Mouse (Mus musculus): ENCODE results near the gene Hk3. TPM values are rescaled to one million over a fixed set of nuclear protein-coding genes. Genes with fewer than 3 reads are reported as not detected.
A peak's percentile ranks its signal among the peaks of the same experiment; 100 is the strongest.

Gene Hk3
- total RNA-seq, 2 experiments from 2014 or later, result 0.61 to 0.74 TPM

- intact Hi-C loops (cut with DNase I), result no loop called here
- no peak for DNase-seq
Measured at GRCm38 (mm10) chr13:55005691-55006414, 15.3 kb downstream of the Hk3 start.

GRCm38 (mm10) chr13:55004646-55005045 is 16.5 kb downstream of the Hk3 start:
- intact Hi-C loops (cut with DNase I), result no loop called here

GRCm38 (mm10) chr13:55002090-55002489 is 19.1 kb downstream of the Hk3 start:
- DNase-seq, result no peak
- intact Hi-C loops (cut with DNase I), result no loop called here

More at GRCm38 (mm10) chr13:55004646-55005045, 16.5 kb downstream of the Hk3 start:
- peak in 1 of 2 experiments; percentile 44 for DNase-seq

- no peak for DNase-seq
- intact Hi-C loops (cut with DNase I), result no loop called here
Measured at GRCm38 (mm10) chr13:55000433-55000832, 20.8 kb downstream of the Hk3 start.

GRCm38 (mm10) chr13:54997568-54997967 is 23.6 kb downstream of the Hk3 start:
- intact Hi-C loops (cut with DNase I), result no loop called here
- no peak for DNase-seq

- intact Hi-C loops (cut with DNase I), result no loop called here
- DNase-seq, result no peak
Measured at GRCm38 (mm10) chr13:54995161-54995560, 26.0 kb downstream of the Hk3 start.

- intact Hi-C loops (cut with DNase I), result no loop called here
- no peak for DNase-seq
Measured at GRCm38 (mm10) chr13:54994576-54994975, 26.6 kb downstream of the Hk3 start.

- no peak for DNase-seq
- intact Hi-C loops (cut with DNase I), result no loop called here
Measured at GRCm38 (mm10) chr13:54992215-54992614, 29.0 kb downstream of the Hk3 start.

- no peak for DNase-seq
- intact Hi-C loops (cut with DNase I), result no loop called here
Measured at GRCm38 (mm10) chr13:54988181-54988760, 32.9 kb downstream of the Hk3 start.

GRCm38 (mm10) chr13:54987405-54987804 is 33.8 kb downstream of the Hk3 start:
- intact Hi-C loops (cut with DNase I), result no loop called here

GRCm38 (mm10) chr13:54983614-54984013 is 37.6 kb downstream of the Hk3 start:
- intact Hi-C loops (cut with DNase I), result no loop called here
- DNase-seq, result no peak

More at GRCm38 (mm10) chr13:54987405-54987804, 33.8 kb downstream of the Hk3 start:
- DNase-seq, result no peak

- no peak for DNase-seq
- intact Hi-C loops (cut with DNase I), result no loop called here
Measured at GRCm38 (mm10) chr13:54983001-54983400, 38.2 kb downstream of the Hk3 start.

- intact Hi-C loops (cut with DNase I), result no loop called here
- DNase-seq, result no peak
Measured at GRCm38 (mm10) chr13:54980957-54981356, 40.2 kb downstream of the Hk3 start.

- intact Hi-C loops (cut with DNase I), result no loop called here
Measured at GRCm38 (mm10) chr13:54978804-54979203, 42.4 kb downstream of the Hk3 start.

GRCm38 (mm10) chr13:54975546-54975945 is 45.6 kb downstream of the Hk3 start:
- intact Hi-C loops (cut with DNase I), result no loop called here

More at GRCm38 (mm10) chr13:54978804-54979203, 42.4 kb downstream of the Hk3 start:
- DNase-seq, result no peak

GRCm38 (mm10) chr13:54970521-54971247 is 50.5 kb downstream of the Hk3 start:
- DNase-seq, result peak; percentile 51 to 67
- intact Hi-C loops (cut with DNase I), result no loop called here

More at GRCm38 (mm10) chr13:54975546-54975945, 45.6 kb downstream of the Hk3 start:
- DNase-seq, result no peak

- intact Hi-C loops (cut with DNase I), result no loop called here
- DNase-seq, result no peak
Measured at GRCm38 (mm10) chr13:54969513-54969912, 51.7 kb downstream of the Hk3 start.

- intact Hi-C loops (cut with DNase I), result no loop called here
- no peak for DNase-seq
Measured at GRCm38 (mm10) chr13:54968636-54969035, 52.5 kb downstream of the Hk3 start.

- DNase-seq, result no peak
- intact Hi-C loops (cut with DNase I), result no loop called here
Measured at GRCm38 (mm10) chr13:54967501-54967900, 53.7 kb downstream of the Hk3 start.

- no peak for DNase-seq
- intact Hi-C loops (cut with DNase I), result no loop called here
Measured at GRCm38 (mm10) chr13:54965256-54965655, 55.9 kb downstream of the Hk3 start.

GRCm38 (mm10) chr13:54960491-54960890 is 60.7 kb downstream of the Hk3 start:
- DNase-seq, result no peak
- intact Hi-C loops (cut with DNase I), result loop anchor here (5.0 kb wide), 1 partner anchor 163 kb away; no protein-coding TSS in a partner anchor

Data from heart, postnatal 14 days (tissue).